Mouse (Mus musculus) brown adipose tissue, adult 24 weeks (tissue): Measurements from ENCODE around the gene Zscan5b. TPM values are rescaled to one million over a fixed set of nuclear protein-coding genes. Genes with fewer than 3 reads are reported as not detected.
A peak's percentile ranks its signal among the peaks of the same experiment; 100 is the strongest.
"Not testable (repeated sequence)": the region's sequence is repeated elsewhere in the genome, so short reads cannot be mapped to it uniquely, and the experiment has no call there.

Source experiments
- H3K27ac ChIP-seq: fragments of 200-500 bp; replicated peaks from 2 replicates; pipeline ENCODE4 v1.5.1; 2012; ENCODE audit warnings: low read depth, mild to moderate bottlenecking, low read length
- H3K4me1 ChIP-seq: fragments of 200-500 bp; 2 replicates; pipeline ENCODE4 v1.6.1; 2012; ENCODE audit warnings: low read length, mixed read lengths; ENCODE audit not compliant: control insufficient read depth, insufficient read depth, insufficient read length
- H3K4me3 ChIP-seq: fragments of 200-500 bp; 2 replicates; pipeline ENCODE4 v1.5.1; 2012; ENCODE audit warnings: low read depth, mild to moderate bottlenecking, low read length, moderate library complexity; ENCODE audit not compliant: insufficient read depth
- polyA plus RNA-seq: library from polyadenylated mRNA; stranded (reverse); fragments of >200 nt; gene quantifications from 2 replicates; pipeline ENCODE4 v1.2.4, GENCODE M21; 2012; ENCODE audit not compliant: missing spikeins, insufficient read depth, insufficient read length

Gene Zscan5b
- not detected in 2 replicates for polyA plus RNA-seq

DNA sequence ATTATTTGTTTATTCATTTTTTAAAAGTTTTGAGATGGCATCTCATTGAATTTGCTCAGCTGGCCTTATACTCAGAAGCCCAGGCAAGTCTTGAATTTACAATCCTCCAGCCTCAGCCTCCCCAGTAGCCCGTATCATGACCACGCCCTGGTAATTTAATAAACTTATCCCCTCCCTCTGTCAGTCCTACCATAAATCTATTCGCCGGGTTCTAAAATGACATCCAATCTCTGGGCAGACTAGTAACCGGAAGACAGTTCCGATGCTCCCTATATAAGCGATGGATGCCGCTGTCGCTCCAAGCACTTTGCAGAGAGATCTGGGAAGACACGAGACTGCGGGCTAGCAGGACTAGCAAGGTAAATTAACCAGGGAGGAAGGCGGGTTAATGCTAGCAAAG, at the start of gene Zscan5b:
TSS of gene Zscan5b (plus strand) at position 301 of the 400 bp plus-strand sequence.
- H3K4me1 ChIP-seq, result no peaks in the 10 kb centered on the region
- H3K4me3 ChIP-seq, result no peak within 1 kb of the TSS
- no peak within 1 kb of the TSS for H3K27ac ChIP-seq

DNA sequence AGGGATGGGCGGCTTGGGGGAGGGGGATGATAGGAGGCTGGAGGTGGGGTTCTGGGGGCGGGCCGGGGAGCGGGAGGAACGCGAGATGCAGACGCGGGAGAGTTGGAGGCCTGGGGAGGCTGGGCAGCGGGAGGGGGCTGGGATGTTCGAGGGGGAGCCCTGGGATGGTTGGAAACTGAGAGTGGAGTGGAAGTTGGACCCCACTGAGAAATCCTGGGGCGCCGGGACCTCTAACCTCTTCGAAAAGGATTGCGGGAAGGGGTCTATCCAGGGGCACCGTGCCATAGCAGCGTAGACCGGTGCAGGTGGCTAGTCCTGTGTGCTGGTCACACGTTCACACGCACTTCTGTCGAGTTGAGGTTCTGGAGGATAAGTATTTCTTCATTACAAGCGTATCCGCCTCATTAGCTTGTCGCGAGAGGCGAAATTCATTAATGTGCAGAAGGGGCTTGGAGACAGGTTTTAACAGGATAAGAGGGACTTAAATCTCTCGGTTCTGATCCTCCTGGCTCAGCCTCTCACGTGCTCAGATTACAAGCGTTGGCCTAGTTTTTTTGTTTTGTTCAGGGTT, 49.3 kb upstream of the Zscan5b start:
- H3K27ac ChIP-seq, result no peak overlapping the region
- H3K4me1 ChIP-seq, result no peaks in the 10 kb centered on the region
- H3K4me3 ChIP-seq, result peak overlapping the region; percentile 69

GRCm38 (mm10) chr7:6173872-6174271, 48.2 kb upstream of the Zscan5b start:
- Histone ChIP-seq H3K4me1 (no peaks in the 10 kb centered on the region), H3K27ac (no peak overlapping the region)

GRCm38 (mm10) chr7:6174365-6174987, 47.6 kb upstream of the Zscan5b start:
- H3K27ac ChIP-seq, H3K4me1 ChIP-seq, H3K4me3 ChIP-seq: not testable (repeated sequence)

More at GRCm38 (mm10) chr7:6173872-6174271, 48.2 kb upstream of the Zscan5b start:
- H3K4me3 ChIP-seq, result no peak overlapping the region

- H3K4me3 ChIP-seq, result no peak overlapping the region
Measured at GRCm38 (mm10) chr7:6179013-6179412, 43.1 kb upstream of the Zscan5b start.

GRCm38 (mm10) chr7:6182882-6183281, 39.2 kb upstream of the Zscan5b start:
- H3K4me1 ChIP-seq, result no peaks in the 10 kb centered on the region
- no peak overlapping the region for H3K4me3 ChIP-seq
- H3K27ac ChIP-seq, result no peak overlapping the region

More at GRCm38 (mm10) chr7:6179013-6179412, 43.1 kb upstream of the Zscan5b start:
- Histone ChIP-seq H3K27ac (no peak overlapping the region), H3K4me1 (no peaks in the 10 kb centered on the region)

DNA sequence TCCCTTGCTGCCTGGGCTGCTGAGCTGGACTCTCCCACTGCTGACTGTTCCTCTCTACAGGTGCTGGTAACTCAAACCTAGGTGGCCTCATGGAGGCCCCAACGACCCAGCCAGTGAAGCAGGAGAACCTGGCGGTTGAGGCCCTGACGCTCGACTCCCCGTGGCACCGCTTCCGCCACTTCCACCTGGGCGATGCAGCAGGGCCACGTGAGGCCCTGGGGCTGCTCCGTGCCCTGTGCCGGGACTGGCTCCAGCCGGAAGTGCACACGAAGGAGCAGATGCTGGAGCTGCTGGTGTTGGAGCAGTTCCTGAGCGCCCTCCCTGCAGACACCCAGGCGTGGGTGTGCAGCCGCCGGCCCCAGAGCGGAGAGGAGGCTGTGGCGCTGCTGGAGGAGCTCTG, 38.3 kb upstream of the Zscan5b start:
- Histone ChIP-seq H3K4me3 (no peak overlapping the region), H3K4me1 (no peaks in the 10 kb centered on the region), H3K27ac (no peak overlapping the region)

DNA sequence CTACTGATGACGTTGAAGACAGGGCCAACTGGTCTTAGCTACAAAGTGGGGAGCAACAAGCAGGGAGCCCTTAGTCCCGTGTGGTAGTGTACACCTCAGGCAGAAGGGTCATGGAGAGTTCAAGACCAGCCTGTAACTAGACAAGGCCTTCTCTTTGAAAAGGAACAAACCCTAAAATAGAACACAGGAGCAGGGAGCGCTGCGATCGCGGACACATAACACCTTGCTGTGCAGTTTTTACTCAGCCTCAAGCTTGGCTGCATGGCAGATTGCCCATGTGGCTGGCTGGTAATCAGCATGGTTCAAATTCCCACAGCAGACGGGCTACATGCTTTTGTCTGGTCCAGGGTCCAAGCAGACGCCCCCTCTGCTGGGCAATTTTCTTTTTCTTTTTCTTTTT, 37.6 kb upstream of the Zscan5b start:
- H3K27ac ChIP-seq, result no peak overlapping the region
- no peak overlapping the region for H3K4me3 ChIP-seq
- no peaks in the 10 kb centered on the region for H3K4me1 ChIP-seq

DNA sequence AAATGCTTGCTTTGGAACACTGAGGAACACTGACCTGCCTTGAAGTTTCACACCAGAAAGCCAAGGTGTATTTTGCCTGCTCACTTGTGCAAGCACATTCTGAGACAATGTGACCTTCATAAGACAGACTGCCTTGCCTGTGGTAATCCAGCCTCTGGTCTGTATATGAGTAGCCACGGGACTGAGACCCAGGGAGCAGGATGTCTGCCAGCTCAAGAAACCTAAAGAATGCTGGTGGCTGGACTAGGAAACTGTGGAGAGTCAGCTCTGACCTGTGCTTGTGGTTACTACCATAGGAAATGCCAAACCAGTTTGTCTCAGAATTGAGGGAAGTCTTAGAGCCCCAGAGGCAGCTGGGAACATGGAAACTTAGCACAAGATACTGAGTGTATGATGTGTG, 36.7 kb upstream of the Zscan5b start:
- H3K4me1 ChIP-seq, result no peaks in the 10 kb centered on the region
- no peak overlapping the region for H3K4me3 ChIP-seq
- H3K27ac ChIP-seq, result no peak overlapping the region

GRCm38 (mm10) chr7:6186176-6186575, 35.9 kb upstream of the Zscan5b start:
- no peaks in the 10 kb centered on the region for H3K4me1 ChIP-seq
- H3K27ac ChIP-seq, result no peak overlapping the region
- no peak overlapping the region for H3K4me3 ChIP-seq

DNA sequence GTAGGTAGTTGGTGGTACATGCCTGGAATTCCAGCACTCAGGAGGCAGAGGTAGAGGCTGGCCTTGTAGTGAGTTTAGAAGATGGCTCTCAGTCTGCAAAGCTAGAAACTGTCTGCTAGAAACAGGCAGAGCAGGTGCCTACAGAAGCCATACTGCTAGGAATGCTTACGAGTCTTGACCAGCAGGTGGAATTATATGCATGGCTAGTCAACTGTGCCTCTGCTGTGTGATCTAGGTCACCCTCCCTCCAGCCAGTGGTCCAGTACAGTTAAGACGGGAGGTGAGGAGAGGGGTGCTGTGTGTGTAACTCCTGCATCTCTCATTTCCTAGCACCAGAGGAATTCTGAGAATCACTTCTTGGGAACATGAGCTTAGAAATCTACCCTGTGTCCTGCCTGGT, 35.3 kb upstream of the Zscan5b start:
- Histone ChIP-seq H3K27ac (no peak overlapping the region), H3K4me1 (no peaks in the 10 kb centered on the region), H3K4me3 (no peak overlapping the region)

- Histone ChIP-seq H3K4me1 (no peaks in the 10 kb centered on the region), H3K4me3 (no peak overlapping the region), H3K27ac (no peak overlapping the region)
Measured at GRCm38 (mm10) chr7:6189542-6189941, 32.5 kb upstream of the Zscan5b start.

GRCm38 (mm10) chr7:6191376-6191775, 30.7 kb upstream of the Zscan5b start:
- Histone ChIP-seq H3K4me1 (no peaks in the 10 kb centered on the region), H3K27ac (no peak overlapping the region), H3K4me3 (no peak overlapping the region)

DNA sequence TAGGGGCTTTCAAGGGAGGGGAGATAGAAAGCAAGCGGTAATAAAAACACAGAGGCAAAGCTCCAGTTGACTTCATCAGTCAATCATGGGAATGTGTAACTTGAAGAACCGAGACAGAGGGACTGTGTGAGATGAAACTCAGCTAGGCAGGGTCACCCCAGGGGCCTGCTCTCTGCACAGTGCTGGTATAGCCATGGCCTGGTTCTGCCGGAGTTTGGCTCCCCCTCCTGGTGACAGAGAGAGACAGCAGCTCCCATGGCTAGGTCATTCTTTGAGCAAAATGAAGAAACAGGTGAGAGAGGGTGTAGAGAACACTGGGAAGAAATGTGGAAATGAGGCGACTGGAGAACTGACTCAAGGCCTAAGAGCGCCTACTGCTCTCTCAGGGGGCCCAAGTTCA, 27.9 kb upstream of the Zscan5b start:
- H3K27ac ChIP-seq, result no peak overlapping the region
- H3K4me3 ChIP-seq, result no peak overlapping the region
- no peaks in the 10 kb centered on the region for H3K4me1 ChIP-seq

DNA sequence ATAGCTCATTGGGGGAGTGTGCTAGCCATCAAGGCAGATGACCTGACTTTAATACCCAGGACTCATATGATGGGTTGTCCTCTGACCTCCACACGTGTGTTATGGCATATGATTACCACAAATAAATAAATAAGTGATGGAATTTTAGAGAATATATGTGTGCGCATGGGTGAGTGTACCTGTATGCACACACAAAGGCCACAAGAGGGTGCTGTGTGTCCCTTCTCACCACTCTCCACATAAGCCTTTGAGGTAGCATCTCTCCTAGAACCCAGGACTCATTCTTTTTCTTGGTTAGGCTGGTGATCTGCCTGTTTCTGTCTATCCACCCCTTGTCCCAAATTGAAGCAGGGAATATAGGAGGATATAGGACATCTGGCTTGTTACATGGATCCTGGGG, 26.3 kb upstream of the Zscan5b start:
- Histone ChIP-seq H3K27ac (no peak overlapping the region), H3K4me1 (no peaks in the 10 kb centered on the region), H3K4me3 (no peak overlapping the region)

DNA sequence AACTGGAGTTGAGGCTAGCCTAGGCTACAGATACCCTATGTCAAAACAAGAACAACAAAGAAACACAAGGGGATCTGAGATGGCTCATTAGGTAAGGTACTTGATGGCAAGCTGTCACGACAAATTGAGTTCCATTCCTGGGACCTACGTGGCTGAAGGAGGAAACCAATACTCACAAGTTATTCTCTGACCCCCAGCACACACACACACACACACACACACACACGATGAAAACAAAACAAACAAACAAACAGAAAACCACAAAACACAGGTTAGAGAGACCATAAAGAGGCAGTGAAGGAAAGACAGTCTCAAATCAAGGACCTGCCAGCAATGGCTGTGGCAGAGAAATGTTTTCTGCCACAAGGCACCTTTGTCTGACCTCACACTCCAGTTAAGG, 25.3 kb upstream of the Zscan5b start, which contains the start of gene Galp:
TSS of gene Galp (plus strand) at position 301 of the 400 bp plus-strand sequence.
- H3K4me3 ChIP-seq, result no peak within 1 kb of the TSS
- H3K4me1 ChIP-seq, result no peaks in the 10 kb centered on the region
- H3K27ac ChIP-seq, result no peak within 1 kb of the TSS
